Mouse (Mus musculus) mouse embryonic stem cell (cell line): ENCODE data around the gene Tarbp2.

Source experiments
- in situ Hi-C, 2 experiments: fragments of 300-500 bp; cut with MboI; formaldehyde crosslinking; loops; 1 replicate in 1 of 2; 3 replicates in 1 of 2; pipeline ENCODE4 v1.14.3; 2019 to 2020; ENCODE audit warnings: low sequenced_read_pairs in 2 of 2, low pct_unique_long_range_greater_than_20kb in 1 of 2, mixed read lengths in 1 of 2; ENCODE audit not compliant: unreplicated experiment in 1 of 2

Gene Tarbp2

DNA sequence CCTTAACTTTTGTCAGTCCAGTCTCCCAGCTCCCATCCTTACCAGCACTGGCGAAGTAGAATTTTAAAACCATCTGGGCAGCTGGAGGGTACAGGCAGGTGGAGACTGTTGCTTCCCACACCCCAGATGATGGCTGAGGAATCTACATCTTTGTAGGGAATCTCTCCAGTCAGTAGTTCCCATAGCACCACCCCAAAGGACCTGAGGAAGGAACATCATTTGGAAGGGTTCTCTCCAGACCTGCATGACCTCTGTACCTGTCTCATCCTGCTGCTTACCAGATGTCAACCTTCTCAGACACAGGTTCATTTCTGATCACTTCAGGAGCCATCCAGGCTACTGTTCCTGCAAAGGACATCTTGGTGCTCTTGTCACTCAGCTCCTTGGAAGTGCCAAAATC lies 14.5 kb upstream of the Tarbp2 start, which contains the start of gene Gm10337:
TSS of gene Gm10337 (plus strand) at position 276 of the 400 bp plus-strand sequence.
- in situ Hi-C loops, result loop anchor here in 1 of 2 experiments (10.0 kb wide), 1 partner anchor 419 kb away; no protein-coding TSS in a partner anchor

DNA sequence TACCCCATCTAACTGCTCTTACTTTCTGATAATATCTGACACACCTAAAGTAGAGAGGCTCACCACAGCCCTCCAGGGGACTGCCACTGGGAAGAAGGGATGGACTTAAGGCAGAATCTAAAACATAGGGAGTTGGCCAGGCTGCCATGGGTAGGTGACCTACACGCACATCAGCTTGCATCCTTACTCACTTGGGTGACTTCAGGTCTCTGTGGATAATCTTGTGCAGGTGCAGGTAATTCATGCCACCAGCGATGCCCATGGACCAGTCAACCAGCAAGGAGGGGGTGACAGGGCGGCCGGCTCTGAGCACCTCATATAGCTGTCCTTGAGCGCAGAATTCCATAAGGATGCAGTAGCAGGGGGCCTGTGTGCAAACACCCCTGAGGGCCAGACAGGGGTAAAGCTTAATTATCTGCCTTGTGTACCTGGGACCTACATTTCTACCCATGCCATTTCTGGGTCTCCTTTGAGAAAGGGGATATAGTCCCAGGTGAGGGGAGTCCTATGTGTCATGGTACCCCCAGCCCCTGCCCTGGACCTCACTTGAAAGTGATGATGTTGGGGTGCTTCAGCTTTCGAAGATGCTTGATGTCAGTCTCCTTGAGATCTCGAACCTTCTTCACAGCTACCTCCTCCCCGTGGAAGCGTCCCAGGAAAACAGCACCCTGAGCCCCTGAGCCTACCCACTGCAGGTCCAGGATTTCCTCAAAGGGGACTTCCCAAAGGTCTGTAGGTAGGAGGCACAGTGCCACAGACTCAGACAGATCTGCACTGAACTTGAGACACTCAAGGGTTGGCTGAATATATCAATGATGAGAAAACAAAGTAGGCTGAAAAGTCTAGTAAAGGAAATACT lies 13.8 kb upstream of the Tarbp2 start:
- in situ Hi-C loops, result loop anchor here in 1 of 2 experiments (10.0 kb wide), 1 partner anchor 419 kb away; no protein-coding TSS in a partner anchor

DNA sequence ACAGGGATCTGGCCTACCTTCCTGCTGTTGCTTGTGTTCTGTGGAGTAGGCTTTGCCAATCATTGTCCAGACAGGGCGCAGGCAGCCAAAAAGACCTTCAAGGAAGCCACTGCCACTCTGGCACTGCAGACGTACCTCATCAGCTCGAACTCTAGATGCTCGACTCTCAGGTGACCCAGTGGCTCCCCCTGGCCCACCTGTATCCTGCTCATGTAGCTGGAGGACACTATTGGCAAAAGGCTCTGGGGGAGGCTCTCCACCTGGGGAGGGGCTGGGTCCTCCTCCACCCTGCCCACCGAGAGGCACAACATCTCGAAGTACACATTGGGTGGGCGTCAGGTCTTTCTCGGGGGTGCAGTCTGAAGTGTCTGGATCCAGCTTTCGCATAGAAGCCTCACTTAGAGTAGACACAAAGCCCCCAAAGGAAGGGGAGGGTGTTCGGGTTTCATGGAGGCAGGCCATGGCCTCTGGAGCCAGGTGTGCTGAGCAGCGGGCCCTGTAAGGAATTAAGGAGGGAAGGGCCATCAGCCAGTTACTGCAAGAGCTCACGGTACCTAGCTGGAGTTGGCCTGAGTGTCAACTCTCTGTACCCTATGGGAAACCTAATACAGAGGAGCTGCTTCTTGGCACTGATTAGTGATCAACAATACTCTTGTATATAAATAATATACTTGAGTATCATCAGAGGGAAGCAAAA lies 12.8 kb upstream of the Tarbp2 start:
- in situ Hi-C loops, result loop anchor here in 1 of 2 experiments (10.0 kb wide), 1 partner anchor 420 kb away; no protein-coding TSS in a partner anchor

DNA sequence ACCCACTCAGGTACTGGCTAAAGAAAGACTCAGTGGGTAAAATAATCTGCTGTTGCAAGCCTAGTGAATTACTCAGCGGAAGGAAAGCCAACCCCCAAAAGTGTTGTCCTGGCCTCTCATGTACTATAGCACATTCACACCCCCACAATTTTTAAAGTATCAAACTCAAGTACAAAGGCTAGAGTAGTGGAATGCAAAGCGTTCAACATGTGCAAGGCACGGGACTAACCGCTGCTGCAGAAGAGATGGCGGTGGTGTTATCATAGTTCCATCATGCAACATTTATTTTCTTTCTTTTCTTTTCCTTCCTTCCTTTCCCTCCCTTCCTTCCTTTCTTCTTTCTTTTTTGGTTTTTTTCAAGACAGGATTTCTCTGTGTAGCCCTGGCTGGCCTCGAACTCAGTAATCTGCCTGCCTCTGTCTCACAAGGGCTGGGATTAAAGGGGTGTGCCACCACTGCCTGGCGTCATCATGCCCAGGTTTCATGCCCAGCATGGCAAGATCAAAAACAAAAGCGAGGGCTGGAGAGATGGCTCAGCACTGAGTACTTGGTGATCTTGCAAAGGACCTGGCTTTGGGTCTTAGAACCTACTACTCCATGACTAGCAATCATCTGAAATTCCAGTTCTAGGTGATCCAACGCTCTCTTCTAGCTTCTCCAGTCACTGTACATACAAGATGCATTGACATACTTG lies 12.1 kb upstream of the Tarbp2 start:
- in situ Hi-C loops, result loop anchor here in 1 of 2 experiments (10.0 kb wide), 1 partner anchor 421 kb away; no protein-coding TSS in a partner anchor

DNA sequence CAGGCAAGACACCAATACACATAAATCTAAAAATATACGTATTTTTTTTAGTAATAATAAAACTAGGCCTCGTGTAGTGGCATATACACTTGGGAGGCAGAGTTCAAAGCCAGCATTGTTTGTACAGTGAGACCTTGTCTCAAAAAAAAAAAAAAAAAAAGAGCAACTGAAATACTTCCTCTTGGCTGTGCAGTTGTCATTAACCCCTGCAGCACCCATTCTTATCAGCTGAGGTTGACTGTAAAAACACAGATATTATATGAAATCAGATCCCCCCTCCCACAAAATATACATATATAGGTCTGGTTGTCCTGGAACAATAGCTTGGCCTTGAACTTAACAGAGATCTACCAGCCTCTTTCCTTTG lies 11.5 kb upstream of the Tarbp2 start:
- in situ Hi-C loops, result loop anchor here in 1 of 2 experiments (10.0 kb wide), 1 partner anchor 422 kb away; no protein-coding TSS in a partner anchor

DNA sequence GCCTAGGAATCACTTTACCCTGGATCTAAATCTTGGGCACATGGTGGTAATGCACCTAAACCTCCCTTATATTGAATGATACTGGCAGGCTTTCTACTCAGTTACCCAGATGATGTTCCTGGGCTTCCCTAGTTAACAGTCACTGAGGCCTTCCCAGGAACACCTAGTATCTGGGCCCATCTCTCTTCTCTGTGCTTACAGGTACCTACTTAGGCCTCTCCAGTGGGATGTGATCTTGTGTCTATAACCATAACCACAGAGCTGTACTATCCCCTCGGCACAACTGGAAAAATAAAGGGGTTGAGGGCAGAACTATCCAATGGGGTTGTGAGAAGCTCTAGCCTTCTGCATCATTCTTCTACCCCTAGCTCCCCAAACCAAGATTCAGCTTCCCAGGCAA lies 11.1 kb upstream of the Tarbp2 start:
- in situ Hi-C loops, result loop anchor here in 1 of 2 experiments (10.0 kb wide), 1 partner anchor 422 kb away; no protein-coding TSS in a partner anchor

DNA sequence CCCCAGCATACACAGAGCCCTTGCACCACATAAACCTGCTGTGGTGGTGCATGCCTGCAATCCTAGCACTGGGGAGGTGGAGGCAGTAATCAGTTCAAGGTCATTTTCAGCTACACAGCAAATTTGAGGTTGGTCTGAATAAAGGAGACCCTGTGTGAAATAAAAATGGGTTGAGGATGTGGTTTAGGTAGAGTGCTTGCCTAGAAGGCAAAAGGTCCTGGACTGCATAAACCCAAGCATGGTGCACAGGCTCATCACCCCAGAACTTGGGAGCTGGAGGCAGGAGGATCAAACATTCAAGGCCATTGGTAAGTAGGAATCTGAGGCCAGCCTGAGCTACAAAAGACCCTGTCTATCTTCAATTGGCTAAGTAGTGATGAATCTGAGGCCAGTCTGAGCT lies 10.4 kb upstream of the Tarbp2 start:
- in situ Hi-C loops, result loop anchor here in 1 of 2 experiments (10.0 kb wide), 1 partner anchor 423 kb away; no protein-coding TSS in a partner anchor

DNA sequence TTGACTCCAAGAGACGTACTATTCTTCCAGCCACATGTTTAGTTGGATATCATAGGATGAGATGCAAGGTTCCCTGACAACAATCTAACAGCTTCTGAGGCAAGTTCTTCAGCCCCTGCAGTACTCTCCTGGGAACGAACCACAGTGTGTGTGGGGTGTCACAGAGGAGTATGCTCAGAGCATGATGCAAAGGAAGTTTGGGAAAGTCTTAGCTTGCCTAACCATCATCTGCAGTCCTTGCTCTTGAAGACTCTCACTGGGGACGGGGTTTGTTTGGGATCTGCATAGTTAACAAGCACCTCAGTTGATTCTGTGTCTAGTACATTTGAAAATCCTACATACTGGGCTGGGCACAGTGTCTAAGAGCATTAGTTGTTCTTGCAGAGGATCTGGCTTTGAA lies 9.7 kb upstream of the Tarbp2 start:
- in situ Hi-C loops, result loop anchor here in 1 of 2 experiments (10.0 kb wide), 1 partner anchor 424 kb away; no protein-coding TSS in a partner anchor

DNA sequence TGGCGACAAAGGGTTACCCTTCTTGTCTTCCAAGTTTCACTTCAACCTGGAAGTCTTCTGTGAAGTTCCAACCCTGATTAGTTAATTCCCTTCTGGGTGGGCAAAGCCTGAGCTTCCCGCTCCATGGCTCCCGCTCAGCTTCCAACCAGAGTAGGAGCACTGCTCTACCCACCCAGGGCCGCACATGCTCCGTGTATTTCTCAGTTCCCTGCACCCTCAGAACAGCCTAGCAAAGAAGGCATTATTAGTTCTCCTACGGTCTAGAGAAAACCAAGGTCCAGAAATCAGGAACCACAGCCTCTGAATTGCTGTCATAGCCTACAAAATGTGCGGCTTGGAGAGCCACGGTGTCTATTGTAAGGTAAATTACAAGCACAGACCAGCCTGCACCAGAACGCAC lies 7.9 kb upstream of the Tarbp2 start:
- in situ Hi-C loops, result no loop called here

DNA sequence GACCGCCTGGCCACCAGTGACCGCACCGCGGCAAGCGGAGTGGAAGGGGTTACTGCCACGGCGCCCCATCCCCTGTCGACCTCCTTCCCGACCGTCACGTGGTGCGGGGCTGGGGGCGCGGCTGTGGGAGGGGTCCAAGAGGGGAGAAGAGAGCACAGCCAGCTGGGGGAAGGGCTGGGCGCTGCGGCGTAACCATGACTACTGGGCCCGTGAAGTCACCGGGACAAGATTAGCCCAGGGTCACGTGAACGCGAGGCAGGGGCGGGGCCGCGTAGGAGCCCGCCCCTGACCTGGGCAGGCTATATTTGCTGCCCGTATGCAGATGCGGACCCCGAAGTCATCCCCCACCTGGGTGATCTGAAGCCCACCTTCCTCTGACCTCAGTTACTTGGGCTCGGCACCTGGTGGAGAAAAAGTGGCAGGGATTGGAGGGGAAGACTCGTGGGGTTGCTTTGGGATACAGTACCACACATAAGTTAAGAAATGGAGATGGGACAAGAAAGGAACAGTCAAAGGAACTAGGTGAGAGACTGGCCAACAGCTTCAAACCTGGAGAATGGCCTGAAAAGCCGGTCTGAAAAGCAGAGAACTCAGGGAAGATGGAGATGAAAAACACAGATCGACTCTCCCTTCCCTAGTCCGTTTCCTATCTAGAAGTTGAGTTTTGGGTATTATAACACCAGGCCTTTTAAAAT lies 7.3 kb upstream of the Tarbp2 start:
- in situ Hi-C loops, result no loop called here

DNA sequence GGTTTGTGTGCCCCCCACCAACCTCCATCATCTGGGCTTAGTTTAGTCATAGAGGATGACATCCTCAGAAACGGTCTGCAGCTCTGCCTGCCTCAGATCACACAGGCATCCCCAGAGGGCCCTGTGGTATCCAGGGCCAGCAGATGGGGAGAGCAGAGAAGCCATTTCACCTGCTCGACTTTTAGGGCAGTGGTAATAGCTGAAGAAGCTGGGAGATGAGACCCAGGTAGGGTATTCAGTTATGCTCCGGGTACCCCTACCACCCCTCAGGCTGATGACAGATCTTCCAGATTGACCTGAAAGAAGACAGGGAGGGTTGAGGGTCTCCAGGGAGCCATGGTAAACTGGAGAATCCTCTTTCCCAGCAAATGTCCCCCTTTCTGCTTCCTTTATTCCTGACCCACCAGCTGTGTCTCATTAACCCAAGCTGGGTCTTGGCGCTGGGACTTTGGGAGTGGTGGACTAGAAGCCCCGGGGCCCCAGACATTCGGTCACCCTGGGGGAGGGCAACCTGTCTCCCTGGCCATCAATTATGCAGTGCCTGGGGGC lies 6.6 kb upstream of the Tarbp2 start:
- in situ Hi-C loops, result no loop called here

DNA sequence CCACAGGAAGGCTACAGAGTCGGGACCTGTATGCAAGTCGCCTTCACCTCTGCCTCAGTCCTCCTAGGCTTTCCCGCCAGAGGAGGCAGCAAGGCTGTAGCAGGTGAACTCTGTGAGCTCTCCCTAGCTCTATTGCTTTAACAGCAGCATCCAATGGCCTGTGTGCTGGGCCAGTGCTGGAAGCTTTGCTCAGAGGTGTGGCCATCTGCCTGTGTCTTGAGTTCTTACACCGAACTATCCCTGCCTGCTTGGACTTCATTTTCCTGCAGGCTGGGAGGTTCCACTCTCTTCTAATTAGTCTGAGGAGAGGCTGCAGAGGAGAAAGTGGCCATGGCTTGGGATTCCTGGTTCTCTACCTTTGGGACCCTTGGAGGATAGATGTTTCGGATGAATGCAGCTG lies 6.0 kb upstream of the Tarbp2 start:
- in situ Hi-C loops, result no loop called here

DNA sequence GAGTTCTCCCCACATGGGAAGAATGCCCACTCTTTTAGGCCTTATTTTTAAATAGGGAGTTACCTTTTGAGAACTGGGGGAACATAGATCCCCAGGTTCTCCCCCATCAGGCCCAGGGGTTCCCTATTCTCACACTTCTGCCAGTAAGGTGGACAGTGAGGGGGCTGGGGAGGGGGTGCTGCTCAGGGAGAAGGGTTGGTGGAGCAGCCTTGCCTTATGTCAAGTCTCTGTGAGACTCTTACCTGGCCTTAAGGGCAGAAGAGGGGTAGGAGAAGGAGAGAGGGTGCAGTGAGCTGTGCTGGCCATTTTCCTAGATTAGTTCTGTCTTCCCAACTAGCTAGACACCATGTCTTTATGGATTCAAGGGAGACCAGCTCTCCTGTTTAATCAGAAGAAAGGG lies 5.5 kb upstream of the Tarbp2 start:
- in situ Hi-C loops, result no loop called here

DNA sequence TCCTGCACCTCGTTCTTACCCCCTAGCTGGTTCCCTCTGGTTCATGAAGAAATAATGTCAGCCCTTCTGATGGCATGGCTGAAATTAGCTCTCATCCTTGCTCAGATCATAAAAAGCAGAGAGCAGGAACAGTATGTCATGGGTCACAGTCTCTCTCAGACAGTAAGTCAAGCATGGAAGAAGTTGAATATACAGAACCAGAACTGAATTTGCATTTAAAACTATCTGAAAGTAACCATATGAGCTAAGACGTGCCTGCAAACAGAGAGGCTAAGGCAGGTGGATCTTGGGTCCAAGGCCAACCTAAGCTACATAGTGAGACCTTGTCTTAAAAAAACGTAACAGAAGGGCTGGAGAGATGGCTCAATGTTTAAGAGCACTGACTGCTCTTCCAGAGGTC lies 5.0 kb upstream of the Tarbp2 start:
- in situ Hi-C loops, result no loop called here

DNA sequence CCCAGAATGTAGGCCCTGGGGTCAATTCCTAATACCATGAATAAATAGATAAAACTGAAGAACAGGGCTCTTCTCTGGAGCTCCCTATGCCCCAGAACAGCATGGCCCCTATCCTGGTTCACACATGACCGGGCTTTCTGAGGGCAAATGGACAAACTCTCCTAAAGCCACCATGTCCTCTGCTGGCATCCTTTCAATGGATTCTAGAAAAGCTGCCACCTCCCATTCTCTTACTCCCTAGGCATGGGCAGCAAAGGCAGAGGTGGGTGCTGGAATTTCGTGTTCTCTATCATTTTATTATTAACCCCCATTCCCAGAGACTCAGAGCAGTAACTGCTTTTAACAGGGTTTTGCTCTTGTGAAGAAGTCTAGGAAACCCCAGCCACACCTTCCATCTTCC lies 2.7 kb upstream of the Tarbp2 start:
- in situ Hi-C loops, result no loop called here

DNA sequence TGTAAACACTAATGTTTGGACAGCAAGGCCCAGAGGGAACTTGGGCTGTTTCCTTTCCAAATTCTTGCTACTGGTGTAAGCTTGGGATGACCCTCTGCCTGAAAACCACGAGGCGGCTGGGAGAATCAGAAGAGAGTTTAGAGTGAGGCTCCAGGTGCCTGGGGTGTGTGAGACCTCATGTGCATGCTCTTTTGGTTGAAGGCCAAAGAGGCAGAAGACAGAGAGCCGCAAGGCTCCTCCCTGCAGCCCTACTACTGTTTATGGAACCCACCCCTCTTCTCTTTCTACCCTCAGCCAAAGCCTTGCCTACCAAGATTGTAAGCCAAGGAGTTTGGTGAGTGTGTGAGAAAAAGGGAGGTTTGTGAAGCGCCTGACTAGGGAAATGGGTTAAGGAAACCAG lies 2.2 kb upstream of the Tarbp2 start:
- in situ Hi-C loops, result no loop called here

DNA sequence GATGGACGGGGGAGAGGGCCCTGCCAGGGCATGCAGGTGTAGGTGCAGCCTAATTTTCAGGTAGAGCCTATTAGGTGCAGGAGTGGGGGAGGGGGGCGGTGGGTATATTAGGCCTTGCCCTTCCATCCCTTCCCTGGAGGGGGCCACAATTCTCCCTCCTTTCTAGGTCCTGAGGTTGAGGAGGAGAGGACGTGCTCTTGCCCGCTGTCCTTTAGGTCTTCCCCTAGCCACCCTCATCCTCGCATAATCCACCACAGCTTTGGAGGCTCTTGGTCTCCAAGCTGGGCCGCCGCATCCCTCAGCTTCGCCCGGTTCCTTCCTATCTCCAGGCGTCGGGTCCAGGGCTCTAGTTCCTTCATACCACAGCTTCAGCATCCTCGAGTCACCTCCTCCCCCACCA lies 1.7 kb upstream of the Tarbp2 start:
- in situ Hi-C loops, result no loop called here
